Mouse (Mus musculus) retina, adult 2 months (tissue): Measurements from ENCODE around the gene Atp8b4.

Experiments used
- DNase-seq: peaks from one replicate; pipeline ENCODE4 v3.0.0-alpha.2; 2012; ENCODE audit warnings: low read depth, low spot score

Gene Atp8b4

GRCm38 (mm10) chr2:126361131-126361810 lies 139.2 kb downstream of the Atp8b4 start:
- DNase-seq, result no peak

- no peak for DNase-seq
Observed at GRCm38 (mm10) chr2:126360688-126361087, 139.8 kb downstream of the Atp8b4 start.

- no peak for DNase-seq
Observed at GRCm38 (mm10) chr2:126359965-126360364, 140.5 kb downstream of the Atp8b4 start.

GRCm38 (mm10) chr2:126359278-126359677 lies 141.2 kb downstream of the Atp8b4 start:
- DNase-seq, result no peak

- DNase-seq, result no peak
Observed at GRCm38 (mm10) chr2:126358741-126359140, 141.7 kb downstream of the Atp8b4 start.

- DNase-seq, result no peak
Observed at GRCm38 (mm10) chr2:126355259-126355658, 145.2 kb downstream of the Atp8b4 start.

- DNase-seq, result no peak
Observed at GRCm38 (mm10) chr2:126351811-126352210, 148.7 kb downstream of the Atp8b4 start.

- no peak for DNase-seq
Observed at GRCm38 (mm10) chr2:126343026-126343593, 157.4 kb downstream of the Atp8b4 start.

- DNase-seq, result no peak
Observed at GRCm38 (mm10) chr2:126341521-126341920, 159.0 kb downstream of the Atp8b4 start.

- DNase-seq, result no peak
Observed at GRCm38 (mm10) chr2:126340201-126340600, 160.3 kb downstream of the Atp8b4 start.

- DNase-seq, result no peak
Observed at GRCm38 (mm10) chr2:126339516-126339915, 161.0 kb downstream of the Atp8b4 start.

- no peak for DNase-seq
Observed at GRCm38 (mm10) chr2:126337143-126337542, 163.3 kb downstream of the Atp8b4 start.

- DNase-seq, result no peak
Observed at GRCm38 (mm10) chr2:126331794-126332193, 168.7 kb downstream of the Atp8b4 start.

- DNase-seq, result no peak
Observed at GRCm38 (mm10) chr2:126323206-126323605, 177.3 kb downstream of the Atp8b4 start.

GRCm38 (mm10) chr2:126322631-126323031 lies 177.8 kb downstream of the Atp8b4 start:
- DNase-seq, result no peak

- DNase-seq, result no peak
Observed at GRCm38 (mm10) chr2:126318071-126318470, 182.4 kb downstream of the Atp8b4 start.

- no peak for DNase-seq
Observed at GRCm38 (mm10) chr2:126316942-126317341, 183.5 kb downstream of the Atp8b4 start.

GRCm38 (mm10) chr2:126316346-126316745 lies 184.1 kb downstream of the Atp8b4 start:
- no peak for DNase-seq

- no peak for DNase-seq
Observed at GRCm38 (mm10) chr2:126311056-126311455, 189.4 kb downstream of the Atp8b4 start.

- DNase-seq, result no peak
Observed at GRCm38 (mm10) chr2:126309994-126310393, 190.5 kb downstream of the Atp8b4 start.

- no peak for DNase-seq
Observed at GRCm38 (mm10) chr2:126304621-126305020, 195.9 kb downstream of the Atp8b4 start.

GRCm38 (mm10) chr2:126303226-126303625 lies 197.2 kb downstream of the Atp8b4 start:
- DNase-seq, result no peak

GRCm38 (mm10) chr2:126302381-126302780 lies 198.1 kb downstream of the Atp8b4 start:
- DNase-seq, result no peak
